Mouse (Mus musculus): ENCODE results near the gene Apoa5. TPM values are rescaled to one million over a fixed set of nuclear protein-coding genes. Genes with fewer than 3 reads are reported as not detected.

The Apoa5 gene
- not detected for total RNA-seq (2023)

GRCm38 (mm10) chr9:46268343-46268873 is at the start of gene Apoa5:
Gene Apoa5, plus strand, starts transcription at chr9:46268633.

GRCm38 (mm10) chr9:46228491-46228890 is 39.9 kb upstream of the Apoa5 start, which contains the start of gene Apoa1:
Gene Apoa1, plus strand, starts transcription at chr9:46228580.

GRCm38 (mm10) chr9:46235596-46235648 is 33.0 kb upstream of the Apoa5 start, which contains the start of gene Apoc3:
Gene Apoc3, minus strand, starts transcription at chr9:46235636.

GRCm38 (mm10) chr9:46240526-46241153 is 27.8 kb upstream of the Apoa5 start, which contains the start of gene Apoa4:
Gene Apoa4, plus strand, starts transcription at chr9:46240696.

GRCm38 (mm10) chr9:46272677-46273454 is 4.4 kb downstream of the Apoa5 start, which contains the start of gene Zpr1:
Gene Zpr1, plus strand, starts transcription at chr9:46273064.

GRCm38 (mm10) chr9:46282631-46283436 is 14.4 kb downstream of the Apoa5 start, which contains the start of gene Bud13:
Gene Bud13, plus strand, starts transcription at chr9:46283008.

GRCm38 (mm10) chr9:46319886-46320285 is 51.5 kb downstream of the Apoa5 start, which contains the start of gene 4931429L15Rik:
Gene 4931429L15Rik, minus strand, starts transcription at chr9:46319986.

Other genes starting within 250 kb of the Apoa5 start
- gene Apoa1, start 40.1 kb upstream of the Apoa5 start, total RNA-seq (2023), result not detected
- not detected for gene Apoc3, start 33.0 kb upstream of the Apoa5 start, total RNA-seq (2023)
- not detected for gene Apoa4, start 27.9 kb upstream of the Apoa5 start, total RNA-seq (2023)
- gene Zpr1, start 4.4 kb downstream of the Apoa5 start, total RNA-seq (2023), result 10 to 100 TPM; 67.9 to 70.3 TPM
- gene Bud13, start 14.4 kb downstream of the Apoa5 start, total RNA-seq (2023), result 10 to 100 TPM; 14.3 to 17.0 TPM
- not detected for gene 4931429L15Rik, start 51.4 kb downstream of the Apoa5 start, total RNA-seq (2023)